Mouse (Mus musculus) heart, embryonic 14.5 days (tissue): ENCODE data around the gene Pik3ap1. TPM values are rescaled to one million over a fixed set of nuclear protein-coding genes. Genes with fewer than 3 reads are reported as not detected.

Source experiments
- ATAC-seq: fragments of 200-750 bp; cut with Nextera tagmentation; 2 replicates; pipeline ENCODE4 v1.8.0; 2017; ENCODE audit warnings: low read depth, moderate TSS enrichment; ENCODE audit not compliant: insufficient number of reproducible peaks, insufficient read depth, low FRiP score
- H3K27ac ChIP-seq, 2 experiments: fragments of 200-500 bp in 1 of 2; fragments of 300-500 bp in 1 of 2; sonication (generic) in 1 of 2; replicated peaks in 1 of 2; 2 replicates each; pipeline ENCODE4 v1.5.1; 2012 to 2014; ENCODE audit warnings: low read depth in 2 of 2, low read length in 2 of 2, control low read depth in 1 of 2, mild to moderate bottlenecking in 1 of 2, mixed read lengths in 1 of 2; ENCODE audit not compliant: control insufficient read depth in 1 of 2, insufficient read depth in 1 of 2
- H3K27me3 ChIP-seq: fragments of 300-500 bp; sonication (generic); 2 replicates; pipeline ENCODE4 v1.6.1; 2014; ENCODE audit warnings: mild to moderate bottlenecking, low read length, control low read depth; ENCODE audit not compliant: control insufficient read depth, insufficient read depth
- H3K36me3 ChIP-seq: fragments of 300-500 bp; sonication (generic); 2 replicates; pipeline ENCODE4 v1.6.1; 2014; ENCODE audit warnings: mild to moderate bottlenecking, control low read depth, low read length, mixed read lengths; ENCODE audit not compliant: control insufficient read depth, insufficient read depth
- H3K4me1 ChIP-seq, 2 experiments: fragments of 200-500 bp in 1 of 2; fragments of 300-500 bp in 1 of 2; sonication (generic) in 1 of 2; 2 replicates each; pipeline ENCODE4 v1.6.1; 2012 to 2014; ENCODE audit warnings: low read length in 2 of 2, control low read depth in 1 of 2, mixed read lengths in 1 of 2; ENCODE audit not compliant: control insufficient read depth in 2 of 2, insufficient read depth in 2 of 2
- H3K4me2 ChIP-seq: fragments of 300-500 bp; sonication (generic); 2 replicates; pipeline ENCODE4 v1.6.1; 2014; ENCODE audit warnings: mild to moderate bottlenecking, low read length
- H3K4me3 ChIP-seq, 2 experiments: fragments of 200-500 bp in 1 of 2; fragments of 300-500 bp in 1 of 2; sonication (generic) in 1 of 2; 2 replicates each; pipeline ENCODE4 v1.5.1; 2012 to 2014; ENCODE audit warnings: low read length in 2 of 2, mild to moderate bottlenecking in 2 of 2, control low read depth in 1 of 2, low read depth in 1 of 2, moderate library complexity in 1 of 2; ENCODE audit not compliant: control insufficient read depth in 1 of 2, insufficient read depth in 1 of 2
- H3K9ac ChIP-seq: fragments of 300-500 bp; sonication (generic); 2 replicates; pipeline ENCODE4 v1.6.1; 2014; ENCODE audit warnings: mild to moderate bottlenecking, low read length
- H3K9me3 ChIP-seq: fragments of 300-500 bp; sonication (generic); 2 replicates; pipeline ENCODE4 v1.6.1; 2016; ENCODE audit warnings: low read length, control low read depth; ENCODE audit not compliant: control insufficient read depth
- WGBS: fragments of 180-500 bp; shearing (Covaris S2); extraction: QIAGEN DNeasy Blood & Tissue Kit; methylation state at CpG from one replicate; pipeline ENCODE4 v1.1.7; 2014; 5-methylcytosine and 5-hydroxymethylcytosine counted together
- polyA plus RNA-seq: library from polyadenylated mRNA; unstranded; fragments of >200 nt; fragmentation: Nextera tagmentation; extraction: Ambion mirVana; gene quantifications from 2 replicates; pipeline ENCODE4 v1.2.1, GENCODE M21; 2014

Pik3ap1 gene
- polyA plus RNA-seq, 1 experiment from 2014 or later, result 1.3 TPM

DNA sequence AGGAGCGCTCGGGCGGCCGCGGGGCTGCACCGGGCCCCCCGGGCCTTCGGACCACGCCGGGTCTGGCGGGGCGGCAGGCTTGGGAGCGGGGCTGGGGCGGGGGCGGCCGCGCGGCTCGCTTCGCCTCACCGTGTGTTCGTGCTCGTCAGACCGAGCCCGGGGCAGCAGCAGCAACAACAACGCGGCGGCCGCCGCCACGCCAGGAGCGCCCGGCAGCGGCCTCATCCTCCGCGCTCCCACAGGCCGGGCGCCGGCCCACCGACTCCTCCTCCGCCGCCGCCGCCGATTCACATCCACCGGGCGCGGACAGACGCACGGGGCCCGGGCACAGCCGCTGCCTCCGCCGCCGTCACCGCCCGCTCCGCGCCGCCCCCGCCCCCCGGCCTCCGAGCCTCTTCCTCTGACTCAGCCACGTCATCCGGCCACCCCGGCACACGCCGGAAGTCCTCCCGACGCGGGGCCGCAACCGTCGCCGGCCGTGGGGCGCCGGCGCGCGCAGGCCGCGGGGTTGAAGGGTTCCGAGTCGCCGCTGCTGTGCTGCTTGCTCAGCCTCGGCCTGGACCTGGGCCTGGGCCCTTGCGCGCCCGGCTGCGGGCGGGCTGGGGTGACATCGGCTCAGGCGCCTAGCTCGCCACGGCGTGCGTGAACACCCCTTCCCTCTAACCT lies 121.1 kb downstream of the Pik3ap1 start, which contains the start of gene Tm9sf3:
Gene Tm9sf3, minus strand, starts transcription at position 368 of the 666 bp plus-strand sequence.
- H3K9me3 ChIP-seq, result no peaks in the 10 kb centered on the region
- H3K4me3 ChIP-seq, result peak within 1 kb of the TSS; percentile 91 to 96
- WGBS, result under 1% methylated on average over 84 of the region's 98 CpGs
- peak; percentile 86 for ATAC-seq
- H3K9ac ChIP-seq, result peak within 1 kb of the TSS; percentile 97
- H3K27ac ChIP-seq, result peak within 1 kb of the TSS; percentile 94 to 99
- H3K4me2 ChIP-seq, result peak within 1 kb of the TSS; percentile 68
- H3K36me3 ChIP-seq, result peaks cover 8% of the 10 kb centered on the region; the same call in 1 of the 2 replicates
- peaks cover 0 to 25% of the 10 kb centered on the region in 2 experiments; a peak in 3 of 4 replicates for H3K4me1 ChIP-seq
- H3K27me3 ChIP-seq, result no peaks in the 10 kb centered on the region

DNA sequence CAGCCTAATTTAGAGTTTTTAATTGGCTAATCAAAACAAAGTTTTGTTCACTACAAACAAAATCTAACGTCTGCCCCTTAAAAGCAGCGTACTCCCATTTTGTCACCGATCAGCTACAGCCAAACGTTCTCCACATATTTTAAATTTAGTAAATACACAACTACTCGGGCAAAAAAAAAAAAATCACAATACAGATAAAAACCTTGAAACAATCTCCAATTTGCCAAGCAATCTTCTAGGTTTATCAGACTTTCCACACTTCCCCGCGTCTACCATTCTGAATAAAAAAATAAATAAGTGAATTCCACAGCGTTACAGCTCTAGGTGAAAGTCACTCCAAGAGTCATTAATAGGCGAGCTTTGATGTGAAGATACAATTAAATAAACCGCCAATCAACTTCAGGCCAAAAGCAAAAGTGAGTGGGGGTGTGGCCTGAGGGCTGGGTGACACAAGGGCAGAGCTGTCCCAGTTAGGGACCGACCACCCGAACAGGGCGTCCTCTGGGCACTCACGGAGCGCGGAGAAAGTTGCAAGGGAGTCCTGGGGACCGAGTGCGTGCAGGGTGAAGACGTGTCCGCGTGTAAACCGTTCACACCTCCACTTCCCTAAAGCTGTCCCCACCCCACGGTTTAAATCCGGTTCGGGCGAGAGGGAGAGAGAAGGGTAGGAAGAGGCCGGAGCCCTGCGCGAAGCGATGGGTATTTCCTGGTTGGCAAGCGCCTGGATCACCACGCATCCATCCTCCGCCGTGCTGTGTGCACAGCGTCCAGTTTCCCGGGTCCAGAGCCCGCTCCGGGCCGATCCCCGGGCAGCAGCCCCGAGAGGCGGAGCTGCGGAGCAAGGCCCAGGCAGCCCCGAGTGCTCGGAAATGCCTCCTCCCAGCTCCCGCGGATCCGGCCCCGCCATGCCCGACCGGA lies 121.9 kb downstream of the Pik3ap1 start:
- Histone ChIP-seq H3K4me1 (peaks cover 0 to 29% of the 10 kb centered on the region in 2 experiments; a peak in 3 of 4 replicates), H3K27me3 (no peaks in the 10 kb centered on the region), H3K9me3 (no peaks in the 10 kb centered on the region), H3K4me2 (peak overlapping the region; percentile 68), H3K36me3 (peaks cover 8% of the 10 kb centered on the region; the same call in 1 of the 2 replicates), H3K9ac (peak overlapping the region; percentile 97), H3K27ac (peak overlapping the region; percentile 94 to 99), H3K4me3 (peak overlapping the region; percentile 91 to 96)
- ATAC-seq, result peak; percentile 77
- 4% methylated on average over 48 of the region's 51 CpGs for WGBS

DNA sequence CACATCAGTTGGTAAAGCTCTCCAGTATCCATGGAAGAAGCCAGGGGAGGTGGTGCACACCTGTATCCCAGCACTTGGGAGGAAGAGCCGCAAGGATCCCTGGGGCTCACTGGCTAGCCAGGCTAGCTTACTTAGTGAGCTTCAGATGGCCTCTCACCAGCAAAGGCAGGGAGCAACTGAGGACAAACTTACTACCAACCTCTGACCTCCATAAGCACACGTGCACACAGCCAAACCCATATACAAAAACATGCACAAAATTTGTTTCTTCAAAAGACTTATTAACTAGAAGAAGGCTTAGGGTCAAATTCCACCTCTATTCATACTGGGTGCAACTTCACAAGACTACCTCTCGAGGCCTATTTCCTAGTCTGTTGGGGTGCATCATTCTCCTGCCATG lies 124.2 kb downstream of the Pik3ap1 start:
- peaks cover 8% of the 10 kb centered on the region; the same call in 1 of the 2 replicates for H3K36me3 ChIP-seq
- H3K9me3 ChIP-seq, result no peaks in the 10 kb centered on the region
- peaks cover 0 to 29% of the 10 kb centered on the region in 2 experiments; a peak in 3 of 4 replicates for H3K4me1 ChIP-seq
- H3K9ac ChIP-seq, result no peak overlapping the region
- ATAC-seq, result no peak
- H3K27me3 ChIP-seq, result no peaks in the 10 kb centered on the region
- H3K4me3 ChIP-seq, result no peak overlapping the region
- WGBS, result 89% methylated on average over 3 of the region's 3 CpGs
- no peak overlapping the region for H3K4me2 ChIP-seq
- no peak overlapping the region for H3K27ac ChIP-seq

DNA sequence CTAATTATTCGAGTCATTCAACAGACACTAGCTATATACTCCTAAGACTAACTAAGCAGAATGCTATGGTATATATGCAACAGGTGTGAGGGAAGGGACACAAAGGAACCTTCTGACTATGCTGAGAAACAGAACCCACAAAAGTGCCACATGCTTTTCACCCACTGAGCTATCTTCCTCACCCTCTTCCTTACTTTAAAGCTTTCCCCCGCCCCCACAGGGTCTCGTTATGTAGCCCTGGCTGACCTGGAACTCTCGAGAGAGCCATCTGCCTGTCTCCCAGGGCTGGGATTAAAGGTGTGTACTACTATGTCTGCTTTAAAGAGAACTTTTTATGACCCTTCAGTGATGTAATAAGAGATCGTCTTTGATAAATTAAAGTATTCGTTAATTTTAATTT lies 125.6 kb downstream of the Pik3ap1 start:
- Histone ChIP-seq H3K27me3 (no peaks in the 10 kb centered on the region), H3K4me2 (no peak overlapping the region), H3K4me1 (peaks cover 0 to 22% of the 10 kb centered on the region in 2 experiments; a peak in 1 of 4 replicates), H3K36me3 (peaks cover 18% of the 10 kb centered on the region), H3K9ac (no peak overlapping the region), H3K9me3 (no peaks in the 10 kb centered on the region), H3K4me3 (no peak overlapping the region), H3K27ac (no peak overlapping the region)
- WGBS, result 80% methylated on average over 6 of the region's 6 CpGs
- no peak for ATAC-seq

DNA sequence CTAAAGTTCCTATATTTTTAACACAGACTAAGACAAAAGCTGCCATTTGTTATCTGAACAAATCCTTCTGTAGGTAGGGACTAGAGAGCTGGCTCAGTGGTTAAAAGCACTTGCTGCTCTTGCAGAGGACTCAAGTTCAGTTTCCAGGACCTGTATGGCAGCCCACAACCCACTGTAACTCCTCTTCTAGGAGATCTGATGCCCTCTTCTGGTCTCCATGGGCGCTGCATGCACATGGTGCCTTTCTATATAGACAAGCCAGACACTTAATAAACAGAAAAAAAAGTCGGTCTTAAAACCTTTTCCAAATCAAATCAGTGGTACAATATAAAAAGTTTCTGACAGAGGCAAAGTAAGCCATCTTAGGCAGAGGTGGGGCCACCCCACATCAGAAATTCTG lies 126.2 kb downstream of the Pik3ap1 start:
- no peak for ATAC-seq
- Histone ChIP-seq H3K27ac (no peak overlapping the region), H3K4me3 (no peak overlapping the region), H3K4me2 (no peak overlapping the region), H3K9me3 (no peaks in the 10 kb centered on the region), H3K4me1 (peaks cover 0 to 22% of the 10 kb centered on the region in 2 experiments; a peak in 1 of 4 replicates), H3K9ac (no peak overlapping the region), H3K27me3 (no peaks in the 10 kb centered on the region), H3K36me3 (peaks cover 22% of the 10 kb centered on the region)
- 47% methylated on average over 2 of the region's 2 CpGs for WGBS

DNA sequence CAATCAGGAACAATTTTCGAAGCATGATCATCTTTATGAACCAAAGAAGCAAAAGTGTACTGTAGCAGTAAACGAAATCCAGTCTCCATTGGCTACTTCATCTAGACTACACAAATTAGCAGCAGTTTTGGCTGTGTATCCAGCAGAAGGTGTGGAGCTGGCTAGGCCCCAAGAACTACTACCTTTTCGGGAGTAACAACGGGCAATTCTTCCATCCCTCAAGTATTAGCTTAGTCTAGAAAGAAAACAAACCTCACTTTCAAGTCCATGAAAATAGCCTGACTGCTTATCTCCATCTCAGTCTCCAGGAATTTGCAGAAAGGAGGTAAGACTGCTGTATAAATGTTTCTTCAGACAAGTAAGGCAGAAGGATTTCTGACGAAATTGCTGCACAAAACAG lies 130.3 kb downstream of the Pik3ap1 start:
- no peaks in the 10 kb centered on the region for H3K27me3 ChIP-seq
- H3K9me3 ChIP-seq, result no peaks in the 10 kb centered on the region
- WGBS, result 75% methylated on average over 5 of the region's 5 CpGs
- H3K4me2 ChIP-seq, result no peak overlapping the region
- H3K4me1 ChIP-seq, result peaks cover 2 to 13% of the 10 kb centered on the region in 2 experiments
- no peak overlapping the region for H3K9ac ChIP-seq
- peaks cover 18% of the 10 kb centered on the region for H3K36me3 ChIP-seq
- no peak overlapping the region for H3K4me3 ChIP-seq
- no peak for ATAC-seq
- H3K27ac ChIP-seq, result no peak overlapping the region

DNA sequence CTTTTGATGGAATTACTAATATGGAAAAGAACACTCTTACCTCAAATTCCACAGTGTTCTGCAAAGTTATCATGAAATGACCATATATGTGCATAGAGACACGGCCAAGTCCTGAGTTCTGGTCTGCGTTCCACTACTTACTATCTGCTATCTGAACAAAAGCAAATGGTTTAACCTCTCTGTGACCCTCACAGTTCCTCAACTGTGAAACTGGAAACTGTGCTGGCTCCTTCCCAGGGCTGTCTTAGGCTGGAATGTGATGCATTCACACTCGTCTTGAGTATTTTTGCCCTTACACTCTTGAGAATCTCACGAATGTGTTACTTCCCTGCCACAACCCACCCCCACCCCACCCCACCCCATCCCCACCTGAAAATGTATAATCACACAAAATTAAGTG lies 135.9 kb downstream of the Pik3ap1 start:
- Histone ChIP-seq H3K4me3 (no peak overlapping the region), H3K36me3 (peaks cover 41% of the 10 kb centered on the region), H3K9me3 (no peaks in the 10 kb centered on the region), H3K27ac (peak overlapping the region; percentile 68 to 82; a peak in 3 of 4 replicates), H3K27me3 (no peaks in the 10 kb centered on the region), H3K4me2 (no peak overlapping the region; the same call in 1 of the 2 replicates), H3K4me1 (peaks cover 8 to 29% of the 10 kb centered on the region in 2 experiments), H3K9ac (no peak overlapping the region)
- no peak for ATAC-seq
- 7% methylated on average over 4 of the region's 4 CpGs for WGBS
